Mouse (Mus musculus) inflammation-experienced regulatory T-cells, adult 6 months (primary cell): ENCODE data around the gene Tinf2. TPM values are rescaled to one million over a fixed set of nuclear protein-coding genes. Genes with fewer than 3 reads are reported as not detected.

Source experiments
- ATAC-seq: one replicate; pipeline ENCODE4 v1.8.0; 2017
- polyA plus RNA-seq, 3 experiments: library from polyadenylated mRNA; unstranded; fragments of 100-300 nt; shearing (Covaris generic); gene quantifications; one replicate each; pipeline ENCODE4 v1.2.1; 2017

The Tinf2 gene
- 10 to 100 TPM; 26.4 to 30.7 (median 30.2) TPM for polyA plus RNA-seq

DNA sequence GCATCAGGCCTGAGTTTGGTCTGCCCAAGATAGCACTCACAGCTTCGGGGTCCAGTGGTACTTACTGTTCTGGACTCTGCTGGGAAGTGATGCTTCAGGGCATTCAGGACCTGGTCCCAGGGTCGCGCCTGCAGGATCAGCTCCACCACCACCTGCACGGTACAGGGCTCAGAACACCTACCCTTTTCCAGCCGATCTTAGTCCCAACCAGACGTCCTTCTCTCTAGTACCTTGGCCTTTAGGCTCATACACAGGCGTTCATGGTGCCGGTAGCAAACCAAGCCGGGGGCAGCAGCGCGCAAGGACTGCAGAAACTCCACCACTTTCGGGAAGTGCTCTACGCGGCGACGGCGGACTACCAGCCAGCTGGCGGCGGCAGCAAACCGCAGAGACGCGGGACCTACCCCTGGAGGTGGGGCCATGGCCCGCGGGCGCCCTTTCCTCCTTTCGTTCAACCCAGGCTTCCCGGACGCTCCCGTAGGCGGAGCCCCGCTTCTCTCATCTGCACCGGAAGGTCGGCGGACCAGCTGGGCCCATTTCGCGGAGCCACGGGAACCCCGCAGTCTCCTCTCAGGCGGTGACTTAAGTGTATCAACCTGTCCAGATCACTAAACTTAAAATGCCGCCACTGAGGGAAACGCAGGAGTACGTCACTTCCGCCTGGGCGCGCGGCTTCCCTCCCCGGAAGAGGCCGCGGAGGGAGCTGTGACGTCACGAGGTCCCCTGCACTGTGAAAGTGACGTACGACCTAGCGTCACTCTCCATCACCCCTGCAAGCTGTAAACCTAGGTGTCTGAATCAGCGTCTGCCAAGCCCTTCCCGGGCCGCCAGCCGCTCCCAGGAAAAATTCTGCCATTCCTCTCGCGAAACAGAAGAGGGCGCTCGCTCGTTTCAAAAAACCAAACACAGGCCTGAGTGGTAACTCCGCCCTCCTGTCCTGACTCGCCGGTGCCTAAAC, at the start of gene Tinf2:
Tinf2 (minus strand) TSS at position 661 of the 958 bp plus-strand sequence.
- peak; percentile 90 for ATAC-seq

DNA sequence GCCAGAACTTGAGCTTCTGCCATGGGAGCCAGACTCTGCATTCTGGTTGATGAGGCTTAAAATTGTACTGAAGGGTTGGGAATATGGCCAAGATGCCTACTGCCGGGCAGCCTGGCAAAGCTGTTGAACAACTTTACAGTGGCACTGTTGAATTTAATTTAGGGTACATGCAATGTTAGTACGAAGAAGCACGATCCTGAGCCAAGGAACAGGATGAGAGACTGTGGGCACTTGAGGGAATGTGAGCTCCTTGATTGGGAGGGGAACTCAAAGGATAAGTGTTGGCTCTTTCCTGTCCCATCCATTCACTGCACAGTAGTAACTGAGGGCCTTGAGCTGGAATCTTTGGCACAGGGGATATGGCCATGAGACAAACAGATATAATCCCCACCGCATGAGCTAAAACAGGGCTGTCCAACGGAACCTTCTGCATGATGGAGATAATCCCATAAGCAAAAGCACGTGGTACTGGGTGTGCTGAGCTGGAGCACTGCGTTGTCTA, 49.0 kb upstream of the Tinf2 start:
- ATAC-seq, result no peak

DNA sequence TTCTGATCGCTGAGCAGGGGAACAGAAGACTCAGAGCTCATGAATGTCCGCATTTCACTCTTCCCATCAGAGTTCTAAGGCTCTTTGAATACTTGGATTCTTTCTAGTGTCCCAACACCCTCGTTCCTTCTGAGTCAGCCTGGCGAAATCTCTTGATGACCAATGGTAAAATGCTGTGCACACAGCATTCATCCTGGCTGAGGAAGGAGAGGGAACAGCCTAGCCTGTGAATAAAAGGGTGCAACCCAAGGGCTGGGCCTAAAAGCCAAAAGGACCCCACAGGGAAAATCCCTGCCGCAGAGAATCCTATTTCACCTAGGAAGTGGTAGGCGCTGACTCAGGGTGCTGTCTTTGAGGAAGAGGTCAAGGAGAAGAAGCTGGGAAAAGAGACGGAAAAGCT, 48.5 kb upstream of the Tinf2 start:
- ATAC-seq, result no peak

DNA sequence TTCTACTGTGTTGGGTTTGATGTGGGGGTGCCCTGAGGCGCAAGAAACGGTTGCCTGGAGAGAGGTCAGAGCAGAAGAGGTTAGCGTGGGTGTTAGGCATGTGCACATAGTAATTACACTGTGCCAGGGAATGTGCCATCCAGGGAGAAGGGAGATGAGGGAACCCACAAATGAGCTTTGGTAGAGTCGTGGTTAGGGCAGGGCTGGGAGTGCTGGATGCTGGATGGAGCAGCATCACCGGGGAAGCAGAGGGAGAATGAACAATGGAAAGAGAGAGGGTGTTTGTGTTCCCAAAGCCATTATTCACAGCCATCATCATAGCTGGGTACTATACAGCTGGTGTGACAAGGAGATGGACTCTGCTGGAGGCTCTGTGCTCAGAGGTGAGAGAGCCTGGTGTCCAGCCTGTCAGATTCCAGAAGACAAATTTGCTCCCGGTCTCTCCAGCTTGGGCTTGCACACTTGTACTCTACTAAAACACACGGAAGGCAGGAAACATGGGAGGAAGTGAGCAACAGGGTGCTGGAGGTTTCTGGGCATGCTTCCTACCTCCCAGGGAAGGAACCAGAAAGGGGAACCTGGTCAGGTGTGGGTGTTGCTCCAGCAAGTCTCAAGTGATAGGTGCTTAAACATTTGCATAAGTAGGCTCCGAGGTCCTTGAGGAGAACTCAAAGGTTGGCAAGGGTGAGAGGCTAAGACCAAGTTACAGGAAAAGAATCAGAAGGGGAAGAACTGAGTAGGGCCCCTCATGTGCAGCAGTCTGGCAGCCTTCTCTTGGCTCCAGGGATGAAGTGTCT, 46.5 kb upstream of the Tinf2 start:
- no peak for ATAC-seq

DNA sequence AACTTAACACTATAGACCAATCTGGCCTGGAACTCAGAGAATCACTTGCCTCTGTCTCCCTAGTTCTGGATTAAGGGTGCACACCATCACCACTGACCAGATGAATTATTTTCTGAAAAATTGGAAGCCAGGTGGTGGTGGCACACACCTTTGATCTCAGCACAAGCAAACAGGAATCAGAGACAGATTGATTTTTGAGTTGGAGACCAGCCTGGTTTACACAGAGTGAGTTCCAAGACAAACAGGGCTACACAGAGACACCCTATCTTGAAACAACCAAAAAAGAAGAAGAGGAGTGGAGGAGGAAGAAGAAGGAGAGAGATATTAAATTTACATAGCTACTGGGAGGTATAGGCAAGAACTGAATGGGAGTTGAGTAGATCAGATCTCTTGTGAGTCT, 44.6 kb upstream of the Tinf2 start:
- ATAC-seq, result no peak

DNA sequence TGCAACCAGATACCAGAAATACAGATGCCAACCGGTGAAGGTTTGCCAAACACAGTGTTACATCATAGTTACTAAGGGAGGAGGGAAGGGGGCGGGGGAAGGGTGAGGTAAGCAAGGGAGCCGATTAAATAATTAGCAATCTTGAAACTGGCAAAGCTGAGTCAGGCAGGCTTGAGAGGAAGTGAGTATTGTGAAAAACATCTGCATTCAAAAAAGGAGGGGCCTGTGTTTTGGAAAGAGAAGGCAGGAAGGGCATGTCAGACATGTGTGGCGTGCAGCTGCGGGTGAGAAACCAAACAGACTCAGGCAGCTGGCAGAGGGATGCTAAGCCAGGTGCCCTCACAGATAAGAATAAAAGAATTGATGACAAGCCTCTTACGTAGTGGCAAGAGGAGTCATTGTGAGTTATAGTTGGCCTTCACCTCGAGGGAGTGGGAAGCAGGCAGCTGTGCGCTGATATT, 42.8 kb upstream of the Tinf2 start:
- peak; percentile 85 for ATAC-seq

DNA sequence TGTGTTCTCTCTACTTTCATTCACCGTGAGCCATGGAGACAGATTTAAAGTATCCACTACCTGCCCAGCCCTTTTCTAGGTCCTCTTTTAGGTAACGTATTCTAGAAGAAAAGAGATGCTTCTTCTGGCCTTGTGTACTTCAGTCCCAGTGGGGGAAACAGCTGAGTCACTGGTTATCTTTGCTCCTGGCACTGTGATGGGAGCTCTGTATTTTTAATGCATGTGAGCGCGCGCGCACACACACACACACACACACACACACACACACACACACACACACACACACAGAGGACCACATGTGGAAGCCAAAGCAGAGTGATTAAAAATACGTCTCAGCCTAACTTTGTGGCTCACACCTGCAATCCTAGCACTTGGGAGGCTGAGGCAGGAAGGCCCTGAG, 41.8 kb upstream of the Tinf2 start:
- ATAC-seq, result no peak

DNA sequence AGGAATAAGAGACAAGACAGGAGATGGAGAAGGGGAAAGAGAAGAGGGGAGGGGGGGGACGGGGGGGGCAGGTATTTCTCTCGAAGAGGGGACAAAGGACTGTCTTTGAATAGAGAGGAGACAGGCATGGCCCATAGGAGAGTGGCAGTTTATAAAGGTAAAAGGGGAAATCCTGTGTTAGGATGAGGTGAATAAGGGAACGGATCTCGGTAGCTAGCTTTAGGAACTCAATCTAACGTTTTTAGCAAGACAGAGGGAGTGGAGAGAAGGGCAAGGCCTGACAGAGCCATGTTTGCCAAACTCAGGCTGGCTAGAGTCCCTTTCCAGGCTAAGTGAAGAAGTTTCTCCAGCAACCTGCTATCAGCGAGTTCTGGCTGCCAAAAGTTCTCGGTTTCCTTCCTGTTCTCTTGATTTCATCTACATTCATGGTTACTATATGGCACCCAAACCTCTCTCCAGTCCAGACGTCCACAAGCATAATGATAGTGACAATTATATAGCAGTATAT, 40.9 kb upstream of the Tinf2 start:
- ATAC-seq, result no peak

DNA sequence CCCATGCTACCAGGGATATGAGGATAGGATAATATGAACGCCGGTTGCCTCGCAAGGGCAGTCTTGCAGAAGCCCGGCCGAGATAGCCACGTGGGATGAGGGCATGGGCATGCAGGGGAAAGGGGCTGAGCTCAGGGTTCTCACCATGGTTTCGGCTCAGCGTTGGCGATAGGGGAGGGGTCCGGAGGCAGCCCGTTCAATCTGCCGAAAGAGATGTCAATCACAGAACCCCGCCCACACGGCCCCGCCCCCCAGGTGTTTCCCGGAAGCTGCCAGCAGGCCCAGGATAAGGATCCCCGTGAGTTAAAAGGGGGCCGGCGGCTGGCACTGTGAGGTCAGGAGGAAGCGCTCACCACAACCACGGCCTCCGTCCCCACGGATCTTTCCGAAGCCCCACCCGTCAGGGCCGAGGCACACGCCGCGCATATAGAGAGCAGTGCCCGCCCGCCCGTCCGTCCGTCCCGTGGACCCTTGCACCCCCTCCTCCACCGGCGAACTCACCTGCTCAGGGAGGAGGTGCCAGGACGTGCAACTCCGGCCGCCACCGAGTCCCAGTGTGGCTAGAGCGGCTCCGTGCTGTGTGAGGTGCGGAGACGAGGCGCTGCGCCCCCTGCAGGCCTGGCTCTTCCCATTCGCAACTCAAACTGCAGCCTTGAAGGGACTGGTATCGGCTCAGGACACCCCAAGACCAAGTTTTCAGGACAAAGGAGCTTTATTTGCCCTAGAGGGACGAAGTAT, 40.2 kb upstream of the Tinf2 start, which contains the start of gene Rabggta:
Rabggta (minus strand) TSS at position 564 of the 738 bp plus-strand sequence.
- peak; percentile 60 for ATAC-seq

DNA sequence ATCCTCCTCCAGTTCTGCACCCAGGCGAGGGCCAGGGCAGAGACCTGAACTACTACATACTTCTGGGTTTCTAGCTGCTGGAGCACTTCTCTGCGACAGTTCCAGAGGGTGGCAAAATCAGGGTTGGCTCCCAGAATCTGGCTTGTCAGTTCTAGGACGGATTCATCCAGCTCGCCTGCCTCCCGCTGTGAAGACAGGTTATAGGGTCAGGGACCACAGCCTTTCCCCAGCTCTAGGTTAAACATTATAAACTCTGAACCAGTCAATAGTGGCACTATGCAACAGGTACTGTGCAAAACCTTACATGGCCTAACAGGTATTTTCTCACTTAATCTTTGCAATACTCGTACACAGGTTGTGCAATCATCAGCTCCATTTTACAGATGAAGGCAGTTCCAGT, 39.5 kb upstream of the Tinf2 start:
- ATAC-seq, result no peak

DNA sequence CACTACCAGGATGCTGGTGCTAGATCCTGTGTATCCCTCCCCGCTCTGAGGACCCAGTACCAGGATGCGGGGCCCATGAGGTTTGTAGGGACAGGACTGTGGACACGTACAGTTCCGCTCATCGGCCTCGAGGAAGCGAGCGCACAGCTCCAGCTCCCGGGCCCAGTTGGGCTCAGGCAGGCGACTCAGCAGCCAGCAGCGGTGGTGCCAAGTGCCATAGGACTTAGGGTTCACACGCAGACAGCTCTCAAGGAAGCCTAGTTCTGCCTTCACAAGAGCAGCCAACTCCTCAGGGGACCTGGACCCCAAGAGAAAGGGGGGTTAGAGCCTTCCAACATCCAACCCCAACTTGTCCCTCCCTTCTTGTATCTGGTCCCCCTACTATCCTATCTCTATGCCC, 39.0 kb upstream of the Tinf2 start:
- ATAC-seq, result no peak

DNA sequence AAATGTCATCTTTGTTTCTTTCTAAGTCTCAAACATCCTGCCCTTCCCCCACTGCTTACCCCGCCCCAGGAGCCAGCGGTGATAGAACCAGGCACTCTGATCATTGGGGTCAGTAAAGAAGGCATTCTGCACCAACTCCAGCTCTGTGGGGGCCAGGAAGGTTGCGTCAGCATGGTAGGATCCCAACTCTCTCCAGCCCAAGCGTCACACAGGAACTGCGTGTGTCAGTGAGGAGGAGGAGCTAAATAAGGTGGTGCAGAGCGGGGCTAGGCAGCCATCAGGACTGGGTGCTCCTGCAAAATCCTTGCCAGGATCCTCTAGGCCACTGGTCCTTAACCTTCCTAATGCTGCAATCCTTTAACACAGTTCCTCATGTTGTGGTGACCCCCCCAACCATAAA, 38.1 kb upstream of the Tinf2 start:
- no peak for ATAC-seq

DNA sequence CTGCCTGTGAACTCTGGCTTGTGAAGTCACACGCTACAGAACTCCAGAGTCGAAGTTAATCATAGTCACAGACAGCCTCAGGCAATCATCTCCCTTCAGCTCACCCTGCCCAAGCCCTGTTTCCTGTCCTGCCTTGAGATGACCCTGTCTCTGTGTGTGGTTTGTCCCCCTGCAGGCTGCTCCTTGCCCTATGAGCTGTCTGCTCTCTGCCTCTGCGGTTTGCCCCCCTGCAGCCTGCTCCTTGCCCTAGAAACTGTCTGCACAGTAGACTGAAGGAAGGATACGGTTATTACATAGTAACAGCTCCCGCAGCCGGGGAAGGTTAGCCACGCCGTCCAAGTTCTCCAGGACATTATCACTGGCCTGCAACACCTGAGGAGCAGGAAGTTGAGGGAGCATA, 35.3 kb upstream of the Tinf2 start:
- no peak for ATAC-seq

DNA sequence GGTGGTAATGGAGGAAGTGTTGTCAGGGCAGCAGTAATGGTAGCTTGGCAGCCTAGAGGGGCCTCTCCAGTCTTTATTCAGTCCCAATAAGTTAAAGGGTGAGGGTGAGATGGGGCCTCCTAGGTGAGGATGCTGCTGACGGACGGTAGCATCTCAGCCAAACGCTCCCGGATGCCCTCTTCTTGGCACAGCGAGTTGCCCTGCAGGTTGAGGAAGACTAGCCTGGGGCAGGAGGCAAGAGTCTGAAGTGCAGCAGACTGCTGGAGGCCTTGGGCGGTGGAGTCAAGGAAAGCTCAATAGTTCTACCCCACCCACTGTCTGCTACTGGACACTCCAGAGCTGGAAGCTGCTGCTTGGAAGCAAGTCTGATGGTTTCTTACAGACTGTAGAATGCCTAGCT, 34.7 kb upstream of the Tinf2 start:
- ATAC-seq, result no peak

DNA sequence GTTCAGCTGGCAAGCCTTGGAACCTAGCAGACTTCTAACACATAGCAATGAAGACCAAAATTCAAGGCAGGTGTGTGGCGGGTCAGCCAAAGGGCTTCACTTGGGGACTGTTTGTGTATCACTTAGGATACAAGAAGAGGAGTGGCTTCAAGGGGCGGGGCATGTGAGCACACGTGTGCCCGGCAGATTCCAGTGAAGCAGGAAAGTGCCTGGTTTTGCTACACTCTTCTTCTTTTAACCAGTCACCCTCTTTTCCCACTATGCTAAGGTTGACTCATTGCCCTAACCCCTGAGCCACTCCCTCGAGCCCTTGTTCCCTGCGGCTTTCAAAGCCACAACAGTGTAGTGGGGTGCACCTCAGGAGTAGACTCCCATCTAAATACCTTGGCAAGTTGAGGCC, 33.3 kb upstream of the Tinf2 start:
- ATAC-seq, result no peak

DNA sequence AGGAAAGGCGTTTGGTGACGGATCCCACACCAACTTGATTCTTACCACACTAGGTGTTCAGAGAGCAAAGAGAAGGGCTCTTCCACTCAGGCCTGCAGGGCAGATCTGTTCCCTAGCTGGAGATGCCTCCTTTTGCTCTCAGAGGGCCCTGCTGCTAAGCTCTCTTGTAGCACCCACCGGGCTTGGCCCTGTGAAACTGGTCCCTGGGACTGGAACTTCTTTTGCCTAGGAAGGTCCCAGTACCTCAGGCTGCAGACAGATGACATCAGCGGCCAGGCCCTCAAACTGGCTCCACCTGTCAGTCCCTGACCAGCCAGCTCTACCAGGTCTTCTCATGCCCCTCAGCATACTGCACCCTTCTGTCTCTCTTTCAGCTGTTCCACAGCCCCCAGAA, 32.1 kb upstream of the Tinf2 start, which contains the start of gene Tgm1:
Tgm1 (minus strand) TSS at position 198 of the 394 bp plus-strand sequence.
- ATAC-seq, result no peak

DNA sequence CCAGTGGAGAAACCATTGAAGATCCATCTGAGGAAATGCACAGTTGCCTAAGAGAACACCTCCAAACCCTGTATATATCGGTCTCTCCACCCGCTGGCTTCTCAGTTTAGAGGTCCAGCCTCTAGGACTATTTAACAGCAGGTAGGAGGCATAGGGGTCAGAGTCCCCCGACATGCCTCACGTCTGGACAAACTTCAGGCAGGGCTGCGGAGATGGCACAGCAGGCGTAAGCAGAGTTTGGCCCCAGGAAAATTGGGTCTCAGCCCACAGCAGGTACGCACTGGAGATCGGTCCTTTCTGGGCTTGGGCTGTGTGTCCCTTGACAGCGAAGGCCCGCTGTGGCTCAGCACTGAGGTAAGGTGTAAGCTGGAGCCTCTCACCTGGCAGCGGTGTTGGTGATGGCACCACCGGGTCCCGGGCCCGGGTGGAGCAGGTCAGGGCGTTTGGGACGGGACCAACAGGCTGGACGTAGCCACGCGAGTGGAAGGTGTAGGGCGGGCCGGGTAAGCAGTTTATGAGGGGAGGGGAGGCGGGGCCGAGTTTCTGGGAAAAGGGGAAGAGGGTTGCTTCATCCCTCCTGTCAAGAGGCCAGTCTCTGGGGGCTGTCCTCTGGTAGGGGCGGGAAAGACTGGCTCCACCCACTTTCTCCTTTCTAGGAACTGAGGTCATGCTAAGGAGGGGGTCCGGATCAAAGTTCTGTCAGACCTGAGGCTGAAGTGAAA, 31.5 kb upstream of the Tinf2 start:
- ATAC-seq, result no peak

DNA sequence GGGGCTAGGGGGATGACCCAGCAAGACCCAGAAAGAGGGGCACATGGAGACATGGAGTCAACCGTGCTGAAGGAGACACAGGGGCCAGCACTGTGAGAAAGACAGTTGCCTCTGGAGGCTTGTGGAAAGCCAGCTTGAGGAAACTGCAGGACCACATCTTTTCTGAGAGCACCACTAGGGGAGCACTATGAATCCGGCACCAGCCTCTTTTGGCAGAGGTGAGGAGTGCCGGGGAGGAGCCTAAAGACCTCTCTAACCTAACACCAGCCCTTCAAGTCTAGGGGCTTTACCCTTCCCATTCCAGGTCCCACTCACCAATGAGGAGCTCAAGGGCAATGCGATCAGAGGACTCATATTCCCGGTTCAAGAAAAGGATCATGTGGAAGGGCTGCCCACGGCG, 30.2 kb upstream of the Tinf2 start:
- no peak for ATAC-seq

DNA sequence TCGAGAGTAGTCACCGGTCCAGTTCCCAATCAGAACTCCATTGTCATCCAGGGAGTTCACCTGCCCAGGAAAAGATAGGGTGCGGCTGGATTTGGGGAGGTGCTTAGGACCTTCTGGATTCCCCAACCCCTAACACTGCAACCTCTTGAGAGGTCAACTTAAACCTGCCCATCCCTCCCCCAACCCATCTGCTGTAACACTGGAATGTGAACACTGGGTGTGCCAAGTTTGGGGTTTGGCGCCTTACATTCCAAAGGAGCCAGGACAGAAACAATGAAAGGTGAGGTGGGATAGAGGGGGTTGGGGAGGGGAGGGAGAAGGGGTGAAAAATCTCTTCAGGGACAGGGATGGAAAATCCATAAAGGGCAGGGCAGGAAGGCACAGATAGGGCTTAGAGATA, 27.9 kb upstream of the Tinf2 start:
- ATAC-seq, result no peak

DNA sequence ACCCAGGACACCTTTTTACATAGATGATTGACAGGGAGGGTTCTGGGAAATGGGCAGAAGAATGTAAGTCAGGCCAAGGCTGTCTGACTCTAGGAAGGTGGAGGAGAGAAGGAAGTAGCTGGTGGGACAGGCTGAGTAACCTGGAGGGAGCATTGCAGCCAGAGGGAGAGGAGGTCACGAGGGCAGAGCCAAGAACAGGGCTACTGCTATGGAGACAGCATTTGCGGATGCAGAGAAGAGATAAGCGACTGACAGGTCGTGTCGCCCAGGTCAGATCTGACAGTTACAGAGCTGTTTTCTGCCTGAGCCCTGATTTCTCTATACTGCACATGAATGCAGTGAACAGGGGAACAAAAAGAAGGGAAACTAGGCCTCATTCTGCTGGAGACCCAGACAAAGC, 25.8 kb upstream of the Tinf2 start:
- ATAC-seq, result no peak

DNA sequence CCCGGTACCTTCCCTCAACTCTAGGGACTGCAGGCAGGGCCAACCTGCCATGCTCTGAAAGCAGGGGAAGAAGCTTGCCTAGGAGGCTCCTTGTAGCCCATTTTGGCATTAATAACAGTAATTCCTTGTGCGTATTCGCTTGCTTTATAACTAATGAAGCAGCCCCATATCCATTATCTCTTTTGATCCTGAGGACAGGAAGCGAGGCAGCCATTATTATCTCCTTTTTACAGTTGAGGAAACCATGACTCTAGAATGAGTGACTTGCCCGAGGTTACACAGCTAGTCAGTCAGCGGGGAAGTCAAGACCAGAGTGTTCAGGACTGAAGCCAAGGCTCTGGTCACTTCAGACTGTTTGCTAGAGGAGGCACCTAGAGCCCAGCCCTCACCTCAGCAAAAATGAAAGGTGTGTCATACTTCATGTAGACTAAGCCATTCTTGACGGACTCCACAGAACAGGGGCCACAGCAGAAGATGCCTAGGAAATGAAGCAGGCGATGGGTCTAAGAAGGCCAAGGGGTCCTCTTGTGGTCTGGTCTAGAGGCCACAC, 24.5 kb upstream of the Tinf2 start:
- ATAC-seq, result no peak
